Mouse (Mus musculus): ENCODE data around the gene Ccdc162. TPM values are rescaled to one million over a fixed set of nuclear protein-coding genes. Genes with fewer than 3 reads are reported as not detected.

Ccdc162 gene
- polyA plus RNA-seq, 1 experiment from 2014 or later: 0.85 TPM

- peak overlapping the region; percentile 61 for H3K4me3 ChIP-seq
- WGBS: 55% methylated on average over 7 of the region's 7 CpGs
- H3K9ac ChIP-seq: peak overlapping the region; percentile 77
- H3K36me3 ChIP-seq: peaks cover 43% of the 10 kb centered on the region
- peaks cover 22% of the 10 kb centered on the region for H3K4me1 ChIP-seq (replicated peaks)
- no peaks in the 10 kb centered on the region for H3K9me3 ChIP-seq
- ATAC-seq (ENCODE audit: low read depth): no peak
- H3K4me2 ChIP-seq: peak overlapping the region; percentile 96
- no peak overlapping the region for H3K27ac ChIP-seq (replicated peaks)
- no peaks in the 10 kb centered on the region; the same call in 1 of the 2 replicates for H3K27me3 ChIP-seq
Measured at GRCm38 (mm10) chr10:41488877-41489276, 227.6 kb downstream of the Ccdc162 start.

Small RNAs within 50 kb of the gene (microRNA-seq; reads per million reads assigned to microRNA genes)
- gene Mir3473b: not detected

Other genes starting within 250 kb of the Ccdc162 start
- 35.3 and 36.0 TPM in 2 replicates for gene Mical1, start 240.3 kb downstream of the Ccdc162 start, polyA plus RNA-seq (2015; fragmentation: Nextera tagmentation; extraction: Ambion mirVana)
- 28.4 and 33.8 TPM in 2 replicates for gene Smpd2, start 226.3 kb downstream of the Ccdc162 start, polyA plus RNA-seq (2015; fragmentation: Nextera tagmentation; extraction: Ambion mirVana)
- gene Ppil6, start 226.2 kb downstream of the Ccdc162 start, polyA plus RNA-seq (2015; fragmentation: Nextera tagmentation; extraction: Ambion mirVana): 1.9 and 2.3 TPM in 2 replicates
- 63.5 and 71.8 TPM in 2 replicates for gene Cd164, start 197.2 kb downstream of the Ccdc162 start, polyA plus RNA-seq (2015; fragmentation: Nextera tagmentation; extraction: Ambion mirVana)
- gene Cep57l1, start 93.2 kb upstream of the Ccdc162 start, polyA plus RNA-seq (2015; fragmentation: Nextera tagmentation; extraction: Ambion mirVana): 13.4 and 18.4 TPM in 2 replicates
- 41.2 and 42.7 TPM in 2 replicates for gene Sesn1, start 93.3 kb upstream of the Ccdc162 start, polyA plus RNA-seq (2015; fragmentation: Nextera tagmentation; extraction: Ambion mirVana)

Data from neural tube, embryonic 13.5 days (tissue).